8 mouse cellular contexts compared by ENCODE assay signal in the genomic region with DNA sequence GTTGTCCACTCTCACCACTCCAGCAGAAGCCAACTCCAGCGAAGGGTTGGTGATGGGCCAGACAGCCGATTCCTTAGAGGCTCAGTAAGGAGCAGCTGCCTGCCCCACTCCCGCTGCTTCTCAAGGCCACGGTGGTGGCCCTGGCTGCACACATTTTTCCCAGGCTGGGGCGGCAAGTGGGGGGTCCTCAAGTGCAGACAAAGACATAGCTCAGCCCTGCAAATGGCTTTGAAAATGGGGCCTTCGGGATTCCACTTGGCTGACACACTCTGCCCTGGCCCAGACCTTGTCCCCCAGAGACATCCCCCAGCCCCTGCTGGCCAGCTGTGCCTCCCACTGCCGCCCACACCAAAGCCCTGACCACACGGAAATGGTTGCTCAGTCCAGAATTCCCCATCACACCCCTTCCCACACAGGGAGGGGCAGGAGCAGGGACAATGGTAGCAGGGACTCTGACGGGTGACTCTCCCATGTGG.
DNase-seq lines count a peak whose midpoint lies in the region; ATAC-seq and TF ChIP-seq lines count a peak whose summit lies in the region.

No protein-coding gene starts in this region.

- DNase-seq in hindbrain, embryonic 10.5 days (ENCODE audit: low spot score): peak; percentile 29
- no peak for DNase-seq in hindbrain, embryonic 11.5 days (ENCODE audit: low spot score)
- peak; percentile 20 for DNase-seq in 3T3-L1 (ENCODE audit: low read depth, low spot score)
- DNase-seq in gastrocnemius, postnatal 25 days: peak; percentile 52
- no peak for DNase-seq in limb, embryonic 10.5 days (ENCODE audit: low spot score)
- no peak for DNase-seq in layer of hippocampus, adult 2 months (ENCODE audit: low spot score in 2 of 2)
- DNase-seq in thymus, postnatal 4 days: no peak

- no peak overlapping the region for H3K9ac ChIP-seq in hindbrain, embryonic 11.5 days (ENCODE audit: low read depth, low read length)

- ATAC-seq in hindbrain, embryonic 11.5 days (ENCODE audit: low FRiP score): no peak; the same call in 1 of the 2 replicates
- ATAC-seq in frontal cortex, adult (ENCODE audit: low TSS enrichment): no peak

- no peaks in the 10 kb centered on the region for H3K36me3 ChIP-seq in hindbrain, embryonic 10.5 days
- H3K36me3 ChIP-seq in hindbrain, embryonic 11.5 days (ENCODE audit: control insufficient read depth, insufficient read depth, low read length): no peaks in the 10 kb centered on the region
- H3K36me3 ChIP-seq in limb, embryonic 10.5 days: no peaks in the 10 kb centered on the region

- peaks cover 47% of the 10 kb centered on the region for H3K4me1 ChIP-seq in hindbrain, embryonic 10.5 days (replicated peaks)
- peaks cover 15% of the 10 kb centered on the region for H3K4me1 ChIP-seq in hindbrain, embryonic 11.5 days (replicated peaks; ENCODE audit: control insufficient read depth, insufficient read depth, low read length)
- peaks cover 48% of the 10 kb centered on the region for H3K4me1 ChIP-seq in limb, embryonic 10.5 days

- no peak for TF ChIP-seq CTCF in layer of hippocampus, adult 2 months (conservative IDR thresholded peaks at IDR 0.05)

- peaks cover 5% of the 10 kb centered on the region for H3K27me3 ChIP-seq in hindbrain, embryonic 10.5 days (ENCODE audit: insufficient read depth, poor library complexity, severe bottlenecking)
- peaks cover 2% of the 10 kb centered on the region for H3K27me3 ChIP-seq in hindbrain, embryonic 11.5 days (ENCODE audit: control insufficient read depth, insufficient read depth, low read length)
- 0 out of 2 replicates have a peak, but pooled peaks cover 5% of the 10 kb centered on the region for H3K27me3 ChIP-seq in limb, embryonic 10.5 days (ENCODE audit: low read depth, poor library complexity, severe bottlenecking)

- H3K4me3 ChIP-seq in hindbrain, embryonic 10.5 days: no peak overlapping the region
- H3K4me3 ChIP-seq in hindbrain, embryonic 11.5 days (ENCODE audit: low read depth, low read length): no peak overlapping the region
- H3K4me3 ChIP-seq in limb, embryonic 10.5 days: no peak overlapping the region
- no peak overlapping the region for H3K4me3 ChIP-seq in layer of hippocampus, adult 2 months

- WGBS in hindbrain, embryonic 10.5 days: 49% methylated on average over 9 of the region's 9 CpGs
- 31% methylated on average over 9 of the region's 9 CpGs for WGBS in hindbrain, embryonic 11.5 days
- 73% methylated on average over 9 of the region's 9 CpGs for WGBS in limb, embryonic 10.5 days

- no peak overlapping the region; the same call in 1 of the 2 replicates for H3K4me2 ChIP-seq in hindbrain, embryonic 11.5 days (replicated peaks; ENCODE audit: low read depth, low read length)

- H3K9me3 ChIP-seq in hindbrain, embryonic 10.5 days: no peaks in the 10 kb centered on the region
- H3K9me3 ChIP-seq in hindbrain, embryonic 11.5 days (ENCODE audit: control insufficient read depth, low read length): no peaks in the 10 kb centered on the region
- no peaks in the 10 kb centered on the region for H3K9me3 ChIP-seq in limb, embryonic 10.5 days (replicated peaks)

- H3K27ac ChIP-seq in hindbrain, embryonic 10.5 days: peak overlapping the region; percentile 73
- H3K27ac ChIP-seq in hindbrain, embryonic 11.5 days (ENCODE audit: low read depth, low read length): no peak overlapping the region
- H3K27ac ChIP-seq in limb, embryonic 10.5 days: peak overlapping the region; percentile 32
- no peak overlapping the region for H3K27ac ChIP-seq in layer of hippocampus, adult 2 months

Comparison
In these comparisons a context has a peak if more than half of its experiments do, and no peak if none do; other contexts are left out.
1. DNase-seq: peak in hindbrain, embryonic 10.5 days (single experiment), 3T3-L1 (single experiment) and gastrocnemius, postnatal 25 days (single experiment); none in hindbrain, embryonic 11.5 days (single experiment), limb, embryonic 10.5 days (single experiment), layer of hippocampus, adult 2 months (0 of 2) and thymus, postnatal 4 days (single experiment).
2. H3K27ac ChIP-seq: peak in hindbrain, embryonic 10.5 days (single experiment) and limb, embryonic 10.5 days (single experiment); none in hindbrain, embryonic 11.5 days (single experiment) and layer of hippocampus, adult 2 months (single experiment).